Mouse (Mus musculus): ENCODE data around the gene Tmed2. TPM values are rescaled to one million over a fixed set of nuclear protein-coding genes. Genes with fewer than 3 reads are reported as not detected.
A peak's percentile ranks its signal among the peaks of the same experiment; 100 is the strongest.
"Not testable (repeated sequence)": the region's sequence is repeated elsewhere in the genome, so short reads cannot be mapped to it uniquely, and the experiment has no call there.

Tmed2 gene
- total RNA-seq, 2 experiments from 2014 or later: 102 to 106 TPM

DNA sequence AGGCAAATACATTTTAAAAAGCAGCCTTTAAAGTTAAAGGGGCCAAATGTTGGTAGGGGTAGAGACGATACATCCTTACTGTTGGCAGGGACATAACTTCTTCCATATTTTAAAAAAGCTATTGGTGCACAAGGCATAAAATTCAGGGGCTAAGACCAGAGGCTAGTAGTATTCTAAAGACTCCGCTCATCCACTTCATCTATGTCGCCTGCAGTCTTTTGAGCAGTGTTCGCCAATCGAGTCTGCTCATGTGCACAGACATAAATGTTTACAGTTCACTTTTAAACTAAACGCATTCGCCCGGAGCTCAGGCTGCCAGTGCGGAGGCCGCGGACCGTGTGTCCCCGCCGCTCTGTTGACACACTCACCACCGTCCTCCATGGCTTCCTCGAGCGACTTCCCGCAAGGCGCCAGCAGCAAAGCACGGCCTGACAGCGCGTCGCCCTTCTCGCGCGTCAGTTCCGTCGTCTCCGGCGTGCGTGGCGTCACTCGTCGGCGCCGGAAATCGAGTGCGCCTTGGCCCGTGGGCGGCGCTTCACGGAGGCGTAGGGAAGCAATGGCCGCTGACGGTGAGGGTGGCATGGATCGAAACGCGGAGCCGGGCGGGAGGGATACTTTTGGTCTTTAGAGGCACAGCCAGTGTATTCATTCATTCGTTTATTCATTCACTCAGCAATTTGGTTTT is 38.3 kb downstream of the Tmed2 start, which contains the start of the genes Eif2b1 and Gtf2h3:
Gene Eif2b1 (minus strand): TSS at position 499 of the 685 bp plus-strand sequence.
Gene Gtf2h3 (plus strand): TSS at position 508 of the 685 bp plus-strand sequence.
- peak; percentile 92 to 93 for DNase-seq

DNA sequence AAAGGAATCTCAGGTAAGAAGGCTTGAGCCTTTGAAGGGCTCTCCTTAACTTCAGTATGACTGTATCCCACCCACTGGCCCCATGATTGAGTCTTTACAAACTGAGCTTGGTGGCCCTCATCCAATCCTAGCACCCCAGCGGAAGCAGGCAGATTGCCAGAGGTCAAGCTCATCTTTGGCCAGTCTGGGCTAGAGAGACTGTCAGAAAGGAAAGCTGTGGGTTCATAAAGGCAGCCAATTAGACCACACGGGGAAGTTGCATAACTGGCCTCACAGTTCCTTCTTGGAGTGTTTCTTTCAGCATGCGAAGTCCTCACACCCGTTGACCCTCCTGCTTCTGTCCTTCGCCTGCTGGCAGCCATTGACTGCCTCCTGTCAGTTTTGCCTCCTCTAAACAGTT is 42.0 kb downstream of the Tmed2 start:
- no peak for DNase-seq

DNA sequence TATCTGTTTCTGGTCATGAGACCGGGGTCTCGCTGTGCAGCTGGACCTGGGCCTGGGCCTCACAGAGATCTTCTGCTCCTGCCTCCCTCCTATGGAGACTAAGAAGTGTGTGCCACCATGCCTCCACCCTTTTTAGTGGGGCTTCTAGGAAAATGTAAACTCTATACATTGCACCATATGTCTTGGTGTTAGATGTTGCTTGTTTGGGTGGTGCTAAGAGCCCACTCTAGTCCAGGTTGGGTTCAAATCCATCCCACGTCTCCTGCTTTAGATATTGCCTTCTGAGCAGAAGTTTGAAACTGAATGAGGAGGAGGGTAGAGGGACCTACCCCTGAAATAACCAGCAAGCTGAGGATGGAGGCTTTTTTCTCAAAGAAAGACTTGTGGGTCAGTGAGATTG is 52.3 kb downstream of the Tmed2 start:
- no peak for DNase-seq

DNA sequence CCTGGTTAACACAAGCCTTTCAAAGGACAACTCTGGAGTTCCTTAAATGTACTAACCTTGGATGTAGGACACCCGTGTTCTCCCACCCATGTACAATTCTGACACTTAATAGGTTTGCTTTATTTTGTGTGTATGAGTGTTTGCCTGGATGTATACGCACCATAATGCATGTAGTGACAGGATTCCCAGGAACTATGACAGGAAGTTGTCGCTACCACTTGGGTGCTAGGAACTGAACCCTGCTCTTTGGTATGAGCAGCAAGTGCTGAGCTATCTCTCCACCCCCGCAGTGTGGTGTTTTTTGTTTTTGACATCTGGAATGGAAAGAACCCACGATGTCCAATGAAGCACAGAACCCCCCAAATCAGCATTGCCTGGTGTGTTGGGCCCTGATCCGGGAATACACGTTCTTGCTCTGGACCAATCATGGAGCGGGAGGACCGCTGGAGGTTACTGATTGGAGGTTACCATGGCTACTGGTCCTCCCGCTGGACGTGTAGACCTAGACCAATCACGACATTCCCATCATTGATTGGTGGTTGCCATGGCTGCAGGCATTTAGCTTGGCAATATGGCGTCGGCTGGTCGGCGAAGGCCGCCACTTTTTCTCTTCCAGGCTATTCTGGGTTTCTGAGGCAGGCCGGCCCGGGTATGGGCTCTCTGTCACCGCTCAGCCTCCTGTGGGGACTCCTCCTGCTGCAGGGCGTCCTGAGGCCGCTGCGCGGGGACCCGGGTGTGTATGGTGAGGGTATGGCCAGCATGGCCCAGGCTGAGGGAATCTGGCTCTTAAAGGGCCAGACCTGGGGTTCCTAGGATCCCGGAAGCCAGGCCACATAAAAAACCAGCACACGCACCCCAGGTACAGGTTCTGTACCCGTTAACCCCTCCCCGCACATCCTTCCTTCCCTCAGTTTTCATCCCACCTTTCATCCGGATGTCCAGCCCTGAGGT is 58.0 kb downstream of the Tmed2 start:
- peak; percentile 89 to 91 for DNase-seq

DNA sequence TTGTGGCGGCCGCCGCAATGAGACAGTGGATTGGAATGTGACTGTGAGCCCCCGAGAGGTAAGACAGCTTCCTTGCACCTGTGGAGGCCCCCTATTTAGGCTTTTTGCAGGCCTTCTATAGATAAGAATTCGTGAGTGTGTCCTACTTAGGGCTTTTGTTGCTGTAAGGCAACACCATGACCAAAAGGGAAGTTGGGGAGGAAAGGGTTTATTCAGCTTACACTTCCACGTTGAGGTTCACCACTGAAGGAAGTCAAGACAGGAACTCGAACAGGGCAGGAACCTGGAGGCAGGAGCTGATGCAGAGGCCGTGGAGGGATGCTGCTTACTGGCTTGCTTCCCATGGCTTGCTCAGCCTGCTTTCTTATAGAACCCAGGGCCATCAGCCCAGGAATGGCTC is 59.2 kb downstream of the Tmed2 start:
- DNase-seq: not testable (repeated sequence)

Other genes with a start within 250 kb of the Tmed2 start
- gene Mphosph9, start 212.7 kb upstream of the Tmed2 start, total RNA-seq (2021): 10 to 100 TPM; 16.8 to 20.5 TPM
- gene 2810006K23Rik, start 212.6 kb upstream of the Tmed2 start, total RNA-seq (2021): 10 to 100 TPM; 15.5 to 16.6 TPM
- gene Cdk2ap1, start 177.6 kb upstream of the Tmed2 start, total RNA-seq (2021): 10 to 100 TPM; 95.1 to 99.2 TPM
- gene Sbno1, start 114.7 kb upstream of the Tmed2 start, total RNA-seq (2021): 100 to 1,000 TPM; 148 to 157 TPM
- 10 to 100 TPM; 63.9 to 78.5 TPM for gene Kmt5a, start 100.8 kb upstream of the Tmed2 start, total RNA-seq (2021)
- 10 to 100 TPM; 19.8 to 20.6 TPM for gene Rilpl2, start 62.3 kb upstream of the Tmed2 start, total RNA-seq (2021)
- gene Snrnp35, start 57.6 kb upstream of the Tmed2 start, total RNA-seq (2021): 10 to 100 TPM; 27.4 to 31.7 TPM
- gene Rilpl1, start 9.3 kb upstream of the Tmed2 start, total RNA-seq (2021): 10 to 100 TPM; 68.7 to 72.1 TPM
- 10 to 100 TPM; 23.3 to 28.3 TPM for gene Ddx55, start 12.2 kb downstream of the Tmed2 start, total RNA-seq (2021)
- gene Eif2b1, start 38.4 kb downstream of the Tmed2 start, total RNA-seq (2021): 10 to 100 TPM; 36.1 to 40.6 TPM
- 10 to 100 TPM; 30.0 to 32.4 TPM for gene Gtf2h3, start 38.4 kb downstream of the Tmed2 start, total RNA-seq (2021)
- 10 to 100 TPM; 58.7 to 60.5 TPM for gene Atp6v0a2, start 87.9 kb downstream of the Tmed2 start, total RNA-seq (2021)
- under 1 TPM; 0.40 to 0.52 TPM for gene Dnah10, start 184.4 kb downstream of the Tmed2 start, total RNA-seq (2021)